Mouse (Mus musculus): ENCODE results near the gene Hsph1. TPM values are rescaled to one million over a fixed set of nuclear protein-coding genes. Genes with fewer than 3 reads are reported as not detected.
A peak's percentile ranks its signal among the peaks of the same experiment; 100 is the strongest.

The Hsph1 gene
- polyA plus RNA-seq, 1 experiment from 2014 or later: 7.3 TPM

- Histone ChIP-seq H3K27me3 (replicated peaks; ENCODE audit: insufficient read depth, low read length) (no peaks in the 10 kb centered on the region), H3K4me1 (ENCODE audit: insufficient read depth, low read depth, low read length) (no peaks in the 10 kb centered on the region), H3K4me2 (replicated peaks; ENCODE audit: low read depth, low read length) (no peak overlapping the region), H3K4me3 (ENCODE audit: low read depth, low read length) (no peak overlapping the region), H3K36me3 (ENCODE audit: insufficient read depth, low read length) (peaks cover 23% of the 10 kb centered on the region), H3K9ac (replicated peaks; ENCODE audit: low read depth) (no peak overlapping the region), H3K9me3 (ENCODE audit: low read length) (no peaks in the 10 kb centered on the region), H3K27ac (ENCODE audit: low read length) (no peak overlapping the region)
- no peak for DNase-seq (ENCODE audit: low spot score)
- no peak for TF ChIP-seq EP300 (IDR thresholded peaks at IDR 0.05)
- no peak for TF ChIP-seq CTCF (IDR thresholded peaks at IDR 0.05)
- ATAC-seq: no peak
- 95% methylated on average over 3 of the region's 3 CpGs for WGBS
Measured at GRCm38 (mm10) chr5:149625547-149625946, 10.6 kb downstream of the Hsph1 start.

GRCm38 (mm10) chr5:149623815-149624675 is 12.1 kb downstream of the Hsph1 start:
- Histone ChIP-seq H3K9me3 (ENCODE audit: low read length) (no peaks in the 10 kb centered on the region), H3K9ac (replicated peaks; ENCODE audit: low read depth) (no peak overlapping the region), H3K27ac (ENCODE audit: low read length) (no peak overlapping the region), H3K4me3 (ENCODE audit: low read depth, low read length) (no peak overlapping the region), H3K36me3 (ENCODE audit: insufficient read depth, low read length) (peaks cover 11% of the 10 kb centered on the region), H3K27me3 (replicated peaks; ENCODE audit: insufficient read depth, low read length) (no peaks in the 10 kb centered on the region), H3K4me2 (replicated peaks; ENCODE audit: low read depth, low read length) (no peak overlapping the region), H3K4me1 (ENCODE audit: insufficient read depth, low read depth, low read length) (no peaks in the 10 kb centered on the region)
- TF ChIP-seq CTCF (IDR thresholded peaks at IDR 0.05) (no peak), EP300 (IDR thresholded peaks at IDR 0.05) (no peak)
- WGBS: 63% methylated on average over 8 of the region's 8 CpGs
- DNase-seq (ENCODE audit: low spot score): no peak
- ATAC-seq: no peak

GRCm38 (mm10) chr5:149622644-149623043 is 13.5 kb downstream of the Hsph1 start:
- WGBS: 37% methylated on average over 6 of the region's 6 CpGs
- H3K4me1 ChIP-seq (ENCODE audit: insufficient read depth, low read depth, low read length): no peaks in the 10 kb centered on the region
- H3K27ac ChIP-seq (ENCODE audit: low read length): no peak overlapping the region
- H3K27me3 ChIP-seq (replicated peaks; ENCODE audit: insufficient read depth, low read length): no peaks in the 10 kb centered on the region
- peaks cover 20% of the 10 kb centered on the region for H3K36me3 ChIP-seq (ENCODE audit: insufficient read depth, low read length)
- H3K9me3 ChIP-seq (ENCODE audit: low read length): no peaks in the 10 kb centered on the region
- H3K9ac ChIP-seq (replicated peaks; ENCODE audit: low read depth): no peak overlapping the region
- no peak for TF ChIP-seq CTCF (IDR thresholded peaks at IDR 0.05)
- no peak for TF ChIP-seq EP300 (IDR thresholded peaks at IDR 0.05)
- ATAC-seq: no peak
- no peak overlapping the region for H3K4me2 ChIP-seq (replicated peaks; ENCODE audit: low read depth, low read length)
- DNase-seq (ENCODE audit: low spot score): peak; percentile 17
- no peak overlapping the region for H3K4me3 ChIP-seq (ENCODE audit: low read depth, low read length)

- peaks cover 23% of the 10 kb centered on the region for H3K36me3 ChIP-seq (ENCODE audit: insufficient read depth, low read length)
- no peaks in the 10 kb centered on the region for H3K9me3 ChIP-seq (ENCODE audit: low read length)
- WGBS: 32% methylated on average over 7 of the region's 7 CpGs
- TF ChIP-seq EP300 (IDR thresholded peaks at IDR 0.05) (no peak), CTCF (IDR thresholded peaks at IDR 0.05) (no peak)
- H3K4me3 ChIP-seq (ENCODE audit: low read depth, low read length): no peak overlapping the region
- H3K9ac ChIP-seq (replicated peaks; ENCODE audit: low read depth): no peak overlapping the region
- H3K27me3 ChIP-seq (replicated peaks; ENCODE audit: insufficient read depth, low read length): no peaks in the 10 kb centered on the region
- ATAC-seq (no peak), DNase-seq (ENCODE audit: low spot score) (no peak)
- H3K27ac ChIP-seq (ENCODE audit: low read length): no peak overlapping the region
- no peak overlapping the region for H3K4me2 ChIP-seq (replicated peaks; ENCODE audit: low read depth, low read length)
- H3K4me1 ChIP-seq (ENCODE audit: insufficient read depth, low read depth, low read length): no peaks in the 10 kb centered on the region
Measured at GRCm38 (mm10) chr5:149622152-149622551, 14.0 kb downstream of the Hsph1 start.

GRCm38 (mm10) chr5:149617776-149618425 is 18.3 kb downstream of the Hsph1 start:
- no peaks in the 10 kb centered on the region for H3K4me1 ChIP-seq (ENCODE audit: insufficient read depth, low read depth, low read length)
- H3K4me2 ChIP-seq (replicated peaks; ENCODE audit: low read depth, low read length): no peak overlapping the region
- no peak for DNase-seq (ENCODE audit: low spot score)

GRCm38 (mm10) chr5:149616817-149617216 is 19.4 kb downstream of the Hsph1 start:
- H3K4me3 ChIP-seq (ENCODE audit: low read depth, low read length): no peak overlapping the region
- no peak overlapping the region for H3K4me2 ChIP-seq (replicated peaks; ENCODE audit: low read depth, low read length)
- no peaks in the 10 kb centered on the region for H3K9me3 ChIP-seq (ENCODE audit: low read length)
- DNase-seq (ENCODE audit: low spot score) (no peak), ATAC-seq (no peak)
- no peaks in the 10 kb centered on the region for H3K4me1 ChIP-seq (ENCODE audit: insufficient read depth, low read depth, low read length)
- no peak overlapping the region for H3K9ac ChIP-seq (replicated peaks; ENCODE audit: low read depth)
- WGBS: 91% methylated on average over 10 of the region's 10 CpGs
- no peak for TF ChIP-seq EP300 (IDR thresholded peaks at IDR 0.05)
- no peak for TF ChIP-seq CTCF (IDR thresholded peaks at IDR 0.05)
- no peaks in the 10 kb centered on the region for H3K27me3 ChIP-seq (replicated peaks; ENCODE audit: insufficient read depth, low read length)
- H3K27ac ChIP-seq (ENCODE audit: low read length): no peak overlapping the region
- peaks cover 23% of the 10 kb centered on the region for H3K36me3 ChIP-seq (ENCODE audit: insufficient read depth, low read length)

More at GRCm38 (mm10) chr5:149617776-149618425, 18.3 kb downstream of the Hsph1 start:
- WGBS: 92% methylated on average over 6 of the region's 6 CpGs
- Histone ChIP-seq H3K4me3 (ENCODE audit: low read depth, low read length) (no peak overlapping the region), H3K27ac (ENCODE audit: low read length) (no peak overlapping the region), H3K9ac (replicated peaks; ENCODE audit: low read depth) (no peak overlapping the region), H3K36me3 (ENCODE audit: insufficient read depth, low read length) (peaks cover 23% of the 10 kb centered on the region), H3K27me3 (replicated peaks; ENCODE audit: insufficient read depth, low read length) (no peaks in the 10 kb centered on the region), H3K9me3 (ENCODE audit: low read length) (no peaks in the 10 kb centered on the region)
- no peak for ATAC-seq
- no peak for TF ChIP-seq CTCF (IDR thresholded peaks at IDR 0.05)
- no peak for TF ChIP-seq EP300 (IDR thresholded peaks at IDR 0.05)
